ENCODE assay signal across 7 mouse cellular contexts in genomic region chr13:48798256-48798771, GRCm38 (mm10).
DNase-seq lines count a peak whose midpoint lies in the region.

No protein-coding gene starts in this region.

- peak; percentile 21 to 34 for DNase-seq in heart, adult 9 months (ENCODE audit: low spot score in 2 of 2)
- DNase-seq in heart, postnatal 25 days (ENCODE audit: low spot score): no peak
- DNase-seq in brain, adult 2 months (ENCODE audit: low read depth, low spot score): peak; percentile 85
- peak; percentile 53 to 62 for DNase-seq in cerebellum, postnatal 25 days
- DNase-seq in lung, postnatal 36 days: peak; percentile 48
- no peak for DNase-seq in natural killer cell, adult 2 months (ENCODE audit: low spot score in 2 of 2)
- DNase-seq in MN1 (ENCODE audit: low spot score): no peak

- intact Hi-C loops in heart, postnatal 25 days (cut with DNase I): no loop called here

Comparison
In these comparisons a context has a peak if more than half of its experiments do, and no peak if none do; other contexts are left out.
1. DNase-seq: peak in heart, adult 9 months (2 of 2), brain, adult 2 months (single experiment), cerebellum, postnatal 25 days (2 of 2) and lung, postnatal 36 days (single experiment); none in heart, postnatal 25 days (single experiment), natural killer cell, adult 2 months (0 of 2) and MN1 (single experiment).